Mouse (Mus musculus) midbrain, embryonic 13.5 days (tissue): ENCODE results near the gene Rbm38. TPM values are rescaled to one million over a fixed set of nuclear protein-coding genes. Genes with fewer than 3 reads are reported as not detected.

Experiments used
- ATAC-seq: fragments of 200-750 bp; cut with Nextera tagmentation; 2 replicates; pipeline ENCODE4 v1.8.0; 2017; ENCODE audit warnings: mild to moderate bottlenecking, moderate TSS enrichment, moderate library complexity
- H3K27ac ChIP-seq: fragments of 300-500 bp; sonication (generic); 2 replicates; pipeline ENCODE4 v1.5.1; 2015; ENCODE audit warnings: inconsistent platforms, mild to moderate bottlenecking, moderate library complexity
- H3K27me3 ChIP-seq: fragments of 300-500 bp; sonication (generic); 2 replicates; pipeline ENCODE4 v1.6.1; 2015; ENCODE audit warnings: mild to moderate bottlenecking, inconsistent platforms
- H3K36me3 ChIP-seq: fragments of 300-500 bp; sonication (generic); 2 replicates; pipeline ENCODE4 v1.6.1; 2015; ENCODE audit warnings: mild to moderate bottlenecking, inconsistent platforms
- H3K4me1 ChIP-seq: fragments of 300-500 bp; sonication (generic); replicated peaks from 2 replicates; pipeline ENCODE4 v1.6.1; 2015; ENCODE audit warnings: inconsistent platforms
- H3K4me2 ChIP-seq: fragments of 300-500 bp; sonication (generic); replicated peaks from 2 replicates; pipeline ENCODE4 v1.6.1; 2015; ENCODE audit warnings: moderate library complexity, mild to moderate bottlenecking, inconsistent platforms
- H3K4me3 ChIP-seq: fragments of 300-500 bp; sonication (generic); replicated peaks from 2 replicates; pipeline ENCODE4 v1.5.1; 2015; ENCODE audit warnings: mild to moderate bottlenecking, inconsistent platforms
- H3K9ac ChIP-seq: fragments of 300-500 bp; sonication (generic); replicated peaks from 2 replicates; pipeline ENCODE4 v1.6.1; 2015; ENCODE audit warnings: mild to moderate bottlenecking, inconsistent platforms
- H3K9me3 ChIP-seq: fragments of 300-500 bp; sonication (generic); 2 replicates; pipeline ENCODE4 v1.6.1; 2016; ENCODE audit warnings: mild to moderate bottlenecking, inconsistent platforms
- WGBS: fragments of 180-500 bp; shearing (Covaris S2); methylation state at CpG from one replicate; pipeline ENCODE4 v1.1.7; 2015; 5-methylcytosine and 5-hydroxymethylcytosine counted together
- polyA plus RNA-seq: library from polyadenylated mRNA; unstranded; fragments of >200 nt; fragmentation: Nextera tagmentation; extraction: Ambion mirVana; gene quantifications from 2 replicates; pipeline ENCODE4 v1.2.1, GENCODE M21; 2015

Rbm38 gene
- polyA plus RNA-seq, 1 experiment from 2014 or later, result 29.4 TPM

GRCm38 (mm10) chr2:172990161-172990560, 30.1 kb upstream of the Rbm38 start:
- WGBS, result 74% methylated on average over 6 of the region's 6 CpGs

GRCm38 (mm10) chr2:172996207-172996606, 24.1 kb upstream of the Rbm38 start:
- 14% methylated on average over 4 of the region's 4 CpGs for WGBS
- no peaks in the 10 kb centered on the region for H3K9me3 ChIP-seq
- H3K36me3 ChIP-seq, result no peaks in the 10 kb centered on the region
- H3K4me3 ChIP-seq, result no peak overlapping the region
- H3K9ac ChIP-seq, result no peak overlapping the region
- no peak overlapping the region for H3K4me2 ChIP-seq
- peaks cover 11% of the 10 kb centered on the region for H3K4me1 ChIP-seq
- no peak overlapping the region for H3K27ac ChIP-seq
- no peak for ATAC-seq
- 0 out of 2 replicates have a peak, but pooled peaks cover 6% of the 10 kb centered on the region for H3K27me3 ChIP-seq

More at GRCm38 (mm10) chr2:172990161-172990560, 30.1 kb upstream of the Rbm38 start:
- no peak overlapping the region for H3K9ac ChIP-seq
- H3K4me2 ChIP-seq, result no peak overlapping the region
- H3K4me1 ChIP-seq, result 0 out of 2 replicates have a peak, but pooled peaks cover 3% of the 10 kb centered on the region
- H3K36me3 ChIP-seq, result no peaks in the 10 kb centered on the region
- no peak overlapping the region for H3K27ac ChIP-seq
- no peaks in the 10 kb centered on the region for H3K27me3 ChIP-seq
- no peak for ATAC-seq
- H3K4me3 ChIP-seq, result no peak overlapping the region
- no peaks in the 10 kb centered on the region for H3K9me3 ChIP-seq

- Histone ChIP-seq H3K4me3 (no peak overlapping the region), H3K9me3 (no peaks in the 10 kb centered on the region), H3K36me3 (peaks cover 8% of the 10 kb centered on the region), H3K27ac (no peak overlapping the region), H3K4me2 (no peak overlapping the region), H3K27me3 (0 out of 2 replicates have a peak, but pooled peaks cover 6% of the 10 kb centered on the region), H3K4me1 (peaks cover 17% of the 10 kb centered on the region), H3K9ac (no peak overlapping the region)
- ATAC-seq, result no peak
- WGBS, result 75% methylated on average over 11 of the region's 11 CpGs
Observed at GRCm38 (mm10) chr2:172997748-172998147, 22.6 kb upstream of the Rbm38 start.

- Histone ChIP-seq H3K4me1 (peaks cover 17% of the 10 kb centered on the region), H3K4me2 (no peak overlapping the region), H3K4me3 (no peak overlapping the region), H3K27me3 (0 out of 2 replicates have a peak, but pooled peaks cover 6% of the 10 kb centered on the region), H3K9me3 (no peaks in the 10 kb centered on the region), H3K9ac (no peak overlapping the region), H3K27ac (no peak overlapping the region), H3K36me3 (peaks cover 16% of the 10 kb centered on the region)
- WGBS, result 74% methylated on average over 7 of the region's 7 CpGs
- no peak for ATAC-seq
Observed at GRCm38 (mm10) chr2:172998478-172998877, 21.8 kb upstream of the Rbm38 start.

GRCm38 (mm10) chr2:172999630-173000284, 20.5 kb upstream of the Rbm38 start, which contains the start of gene Rae1:
Gene Rae1 (plus strand): TSS chr2:173000117.
- H3K4me1 ChIP-seq, result peaks cover 17% of the 10 kb centered on the region
- under 1% methylated on average over 45 of the region's 45 CpGs for WGBS

GRCm38 (mm10) chr2:173000285-173000652, 20.0 kb upstream of the Rbm38 start:
- Histone ChIP-seq H3K27me3 (0 out of 2 replicates have a peak, but pooled peaks cover 6% of the 10 kb centered on the region), H3K27ac (peak overlapping the region; percentile 87), H3K4me1 (peaks cover 17% of the 10 kb centered on the region), H3K4me2 (peak overlapping the region; percentile 97), H3K9ac (peak overlapping the region; percentile 95), H3K36me3 (peaks cover 34% of the 10 kb centered on the region), H3K9me3 (no peaks in the 10 kb centered on the region), H3K4me3 (peak overlapping the region; percentile 98)
- ATAC-seq, result peak; percentile 91
- WGBS, result under 1% methylated on average over 42 of the region's 42 CpGs

More at GRCm38 (mm10) chr2:172999630-173000284, 20.5 kb upstream of the Rbm38 start, which contains the start of gene Rae1:
- H3K27ac ChIP-seq, result peak within 1 kb of the TSS; percentile 87
- H3K9ac ChIP-seq, result peak within 1 kb of the TSS; percentile 95
- 0 out of 2 replicates have a peak, but pooled peaks cover 6% of the 10 kb centered on the region for H3K27me3 ChIP-seq
- peaks cover 28% of the 10 kb centered on the region for H3K36me3 ChIP-seq
- peak; percentile 95 for ATAC-seq
- H3K9me3 ChIP-seq, result no peaks in the 10 kb centered on the region
- peak within 1 kb of the TSS; percentile 98 for H3K4me3 ChIP-seq
- H3K4me2 ChIP-seq, result peak within 1 kb of the TSS; percentile 97

GRCm38 (mm10) chr2:173000921-173001320, 19.4 kb upstream of the Rbm38 start:
- Histone ChIP-seq H3K4me3 (peak overlapping the region; percentile 98), H3K27me3 (0 out of 2 replicates have a peak, but pooled peaks cover 6% of the 10 kb centered on the region), H3K9me3 (no peaks in the 10 kb centered on the region), H3K9ac (peak overlapping the region; percentile 95), H3K36me3 (peaks cover 37% of the 10 kb centered on the region), H3K4me1 (peaks cover 17% of the 10 kb centered on the region), H3K4me2 (peak overlapping the region; percentile 97), H3K27ac (no peak overlapping the region)
- WGBS, result 20% methylated on average over 8 of the region's 8 CpGs
- ATAC-seq, result no peak

- no peak overlapping the region for H3K9ac ChIP-seq
- H3K27me3 ChIP-seq, result no peaks in the 10 kb centered on the region
- no peak for ATAC-seq
- H3K4me2 ChIP-seq, result no peak overlapping the region
- H3K4me3 ChIP-seq, result no peak overlapping the region
- H3K4me1 ChIP-seq, result peaks cover 17% of the 10 kb centered on the region
- H3K27ac ChIP-seq, result no peak overlapping the region
- H3K9me3 ChIP-seq, result no peaks in the 10 kb centered on the region
- WGBS, result 91% methylated on average over 8 of the region's 8 CpGs
- H3K36me3 ChIP-seq, result peaks cover 65% of the 10 kb centered on the region
Observed at GRCm38 (mm10) chr2:173003737-173004136, 16.6 kb upstream of the Rbm38 start.

GRCm38 (mm10) chr2:173010220-173010717, 10.0 kb upstream of the Rbm38 start:
- Histone ChIP-seq H3K9me3 (no peaks in the 10 kb centered on the region), H3K4me3 (no peak overlapping the region), H3K27ac (no peak overlapping the region), H3K36me3 (peaks cover 97% of the 10 kb centered on the region), H3K4me1 (no peaks in the 10 kb centered on the region), H3K4me2 (no peak overlapping the region), H3K27me3 (no peaks in the 10 kb centered on the region), H3K9ac (no peak overlapping the region)
- WGBS, result 77% methylated on average over 3 of the region's 3 CpGs
- no peak for ATAC-seq

GRCm38 (mm10) chr2:173011440-173011839, 8.9 kb upstream of the Rbm38 start:
- H3K27ac ChIP-seq, result no peak overlapping the region
- no peak overlapping the region for H3K9ac ChIP-seq
- WGBS, result 98% methylated on average over 8 of the region's 8 CpGs
- H3K4me1 ChIP-seq, result no peaks in the 10 kb centered on the region
- H3K36me3 ChIP-seq, result peaks cover 100% of the 10 kb centered on the region
- no peak overlapping the region for H3K4me2 ChIP-seq
- no peak for ATAC-seq
- H3K4me3 ChIP-seq, result no peak overlapping the region
- H3K9me3 ChIP-seq, result no peaks in the 10 kb centered on the region
- no peaks in the 10 kb centered on the region; the same call in 1 of the 2 replicates for H3K27me3 ChIP-seq

- Histone ChIP-seq H3K9ac (no peak overlapping the region), H3K4me1 (peaks cover 8% of the 10 kb centered on the region), H3K9me3 (no peaks in the 10 kb centered on the region), H3K4me3 (no peak overlapping the region), H3K27ac (no peak overlapping the region), H3K4me2 (no peak overlapping the region), H3K36me3 (peaks cover 68% of the 10 kb centered on the region), H3K27me3 (peaks cover 29% of the 10 kb centered on the region)
- 78% methylated on average over 7 of the region's 7 CpGs for WGBS
- no peak for ATAC-seq
Observed at GRCm38 (mm10) chr2:173014741-173015287, 5.5 kb upstream of the Rbm38 start.

GRCm38 (mm10) chr2:173017940-173018339, 2.4 kb upstream of the Rbm38 start:
- no peak overlapping the region for H3K4me2 ChIP-seq
- H3K27me3 ChIP-seq, result peaks cover 45% of the 10 kb centered on the region
- no peak overlapping the region for H3K4me3 ChIP-seq
- H3K36me3 ChIP-seq, result peaks cover 36% of the 10 kb centered on the region
- no peaks in the 10 kb centered on the region for H3K9me3 ChIP-seq
- ATAC-seq, result no peak
- H3K4me1 ChIP-seq, result peaks cover 24% of the 10 kb centered on the region
- no peak overlapping the region for H3K9ac ChIP-seq
- no peak overlapping the region for H3K27ac ChIP-seq
- 52% methylated on average over 6 of the region's 6 CpGs for WGBS
